Mouse (Mus musculus) layer of hippocampus, adult 9-11 months (tissue): ENCODE results near the gene Tnfsf10.
A peak's percentile ranks its signal among the peaks of the same experiment; 100 is the strongest.

ENCODE experiments used
- DNase-seq: peaks from one replicate; pipeline ENCODE4 v3.0.0; 2022

Gene Tnfsf10

GRCm38 (mm10) chr3:27310973-27311372 lies 5.9 kb upstream of the Tnfsf10 start:
- peak; percentile 34 for DNase-seq

GRCm38 (mm10) chr3:27311475-27311874 lies 5.4 kb upstream of the Tnfsf10 start:
- no peak for DNase-seq

GRCm38 (mm10) chr3:27314506-27315164 lies 2.2 kb upstream of the Tnfsf10 start:
- DNase-seq: no peak

- no peak for DNase-seq
Measured at GRCm38 (mm10) chr3:27317288-27318024, 628 bp downstream of the Tnfsf10 start.

- DNase-seq: no peak
Measured at GRCm38 (mm10) chr3:27319650-27320049, 2.8 kb downstream of the Tnfsf10 start.

- no peak for DNase-seq
Measured at GRCm38 (mm10) chr3:27320613-27321495, 4.0 kb downstream of the Tnfsf10 start.

GRCm38 (mm10) chr3:27322591-27322990 lies 5.8 kb downstream of the Tnfsf10 start:
- DNase-seq: no peak

GRCm38 (mm10) chr3:27323551-27323950 lies 6.7 kb downstream of the Tnfsf10 start:
- DNase-seq: no peak

- no peak for DNase-seq
Measured at GRCm38 (mm10) chr3:27326633-27327191, 9.9 kb downstream of the Tnfsf10 start.

- no peak for DNase-seq
Measured at GRCm38 (mm10) chr3:27330706-27331105, 13.9 kb downstream of the Tnfsf10 start.

- peak; percentile 20 for DNase-seq
Measured at GRCm38 (mm10) chr3:27338437-27338836, 21.6 kb downstream of the Tnfsf10 start.

GRCm38 (mm10) chr3:27338887-27339286 lies 22.1 kb downstream of the Tnfsf10 start:
- no peak for DNase-seq

GRCm38 (mm10) chr3:27340757-27341156 lies 23.9 kb downstream of the Tnfsf10 start:
- DNase-seq: no peak

GRCm38 (mm10) chr3:27342462-27342861 lies 25.6 kb downstream of the Tnfsf10 start:
- no peak for DNase-seq

- no peak for DNase-seq
Measured at GRCm38 (mm10) chr3:27345526-27345925, 28.7 kb downstream of the Tnfsf10 start.

GRCm38 (mm10) chr3:27348462-27348861 lies 31.6 kb downstream of the Tnfsf10 start:
- peak; percentile 88 for DNase-seq

GRCm38 (mm10) chr3:27351105-27351504 lies 34.3 kb downstream of the Tnfsf10 start:
- DNase-seq: no peak

- no peak for DNase-seq
Measured at GRCm38 (mm10) chr3:27359100-27359720, 42.4 kb downstream of the Tnfsf10 start.

- DNase-seq: no peak
Measured at GRCm38 (mm10) chr3:27370125-27370524, 53.3 kb downstream of the Tnfsf10 start.

- no peak for DNase-seq
Measured at GRCm38 (mm10) chr3:27370582-27371275, 53.9 kb downstream of the Tnfsf10 start.

GRCm38 (mm10) chr3:27371276-27371621 lies 54.4 kb downstream of the Tnfsf10 start, which contains the start of gene Ghsr:
Ghsr (plus strand) TSS chr3:27371351.
- DNase-seq: no peak
